Mouse (Mus musculus) cerebellum, adult 2 months (tissue): ENCODE results near the gene Zmat1. TPM values are rescaled to one million over a fixed set of nuclear protein-coding genes. Genes with fewer than 3 reads are reported as not detected.
"Not testable (repeated sequence)": the region's sequence is repeated elsewhere in the genome, so short reads cannot be mapped to it uniquely, and the experiment has no call there.

Experiments used
- DNase-seq, 2 experiments: peaks; one replicate each; pipeline ENCODE4 v3.0.0; 2021
- H3K27ac ChIP-seq: fragments of 200-500 bp; 2 replicates; pipeline ENCODE4 v1.5.1; 2012; ENCODE audit warnings: low read length, control low read depth, inconsistent platforms; ENCODE audit not compliant: insufficient read depth
- H3K27me3 ChIP-seq: fragments of 200-500 bp; 2 replicates; pipeline ENCODE4 v1.6.1; 2012; ENCODE audit warnings: inconsistent platforms, mild to moderate bottlenecking, low read length, moderate library complexity; ENCODE audit not compliant: control insufficient read depth, insufficient read depth
- H3K4me1 ChIP-seq: fragments of 200-500 bp; 2 replicates; pipeline ENCODE4 v1.6.1; 2011; ENCODE audit warnings: low read length; ENCODE audit not compliant: control insufficient read depth, insufficient read depth
- H3K4me3 ChIP-seq: fragments of 200-500 bp; replicated peaks from 2 replicates; pipeline ENCODE3; 2011; ENCODE audit warnings: mild to moderate bottlenecking, low read depth, low read length, control low read depth; ENCODE audit not compliant: insufficient read depth
- CTCF ChIP-seq: fragments of 200-500 bp; IDR thresholded peaks from 2 replicates; pipeline ENCODE4 v1.5.1; 2011; ENCODE audit warnings: low read depth, mild to moderate bottlenecking, control low read depth, low read length, moderate library complexity, borderline replicate concordance; ENCODE audit not compliant: insufficient read depth
- POLR2A ChIP-seq: fragments of 200-500 bp; IDR thresholded peaks from 2 replicates; pipeline ENCODE4 v1.6.1; 2011; ENCODE audit warnings: low read length, control low read depth, borderline replicate concordance; ENCODE audit not compliant: insufficient read depth
- WGBS: fragments of 180-500 bp; shearing (Covaris S2); methylation state at CpG from one replicate; pipeline ENCODE4 v1.1.7; 2018; 5-methylcytosine and 5-hydroxymethylcytosine counted together
- polyA plus RNA-seq: library from polyadenylated mRNA; depleted of rRNA; stranded (reverse); fragments of >200 nt; gene quantifications from 2 replicates; pipeline ENCODE4 v1.2.3, GENCODE M21; 2012; rRNA removed

Gene Zmat1
- 6.9 TPM in 2 replicates for polyA plus RNA-seq

DNA sequence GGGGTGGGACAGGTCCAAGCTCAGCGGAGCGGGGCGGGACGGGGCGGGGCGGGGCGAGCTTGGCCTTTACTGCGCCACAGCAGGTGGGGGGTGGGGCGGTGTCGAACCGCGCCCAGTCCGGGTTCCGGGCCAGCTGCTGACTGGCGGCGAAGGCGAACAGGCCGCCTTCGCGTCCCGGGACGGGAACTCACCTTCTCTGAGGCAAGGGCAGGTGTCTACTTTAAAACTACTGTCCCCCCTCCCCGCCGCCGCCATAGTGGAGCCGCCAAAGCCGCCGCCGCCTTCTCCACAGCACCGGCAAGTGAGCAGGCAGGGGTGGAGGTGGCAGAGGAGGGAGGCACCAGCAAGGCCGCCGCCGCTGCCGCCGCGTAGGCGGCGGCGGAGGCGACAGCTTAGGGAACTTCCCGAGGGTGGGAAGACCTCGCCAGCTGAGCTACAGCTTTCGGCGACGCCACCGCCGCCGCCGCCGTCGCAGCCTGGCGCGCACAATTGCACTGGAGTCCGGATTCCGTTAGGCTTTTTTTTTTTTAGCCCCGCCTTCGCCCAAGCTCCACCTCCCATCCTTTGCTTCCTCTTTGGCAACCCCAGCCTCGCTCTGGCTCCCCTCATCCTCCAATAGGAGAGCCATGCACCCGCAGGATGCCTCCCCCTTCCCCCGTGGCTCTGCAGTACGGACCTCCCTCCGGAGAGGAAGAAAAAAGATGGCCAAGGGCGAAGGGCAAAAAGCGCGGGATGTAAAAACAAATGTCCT lies at the start of gene Zmat1:
Zmat1 (minus strand) TSS at position 490 of the 751 bp plus-strand sequence.
- H3K27ac ChIP-seq: peak within 1 kb of the TSS; percentile 100
- no peaks in the 10 kb centered on the region for H3K27me3 ChIP-seq
- no peaks in the 10 kb centered on the region for H3K4me1 ChIP-seq
- peak; percentile 87 to 93 for DNase-seq
- 3% methylated on average over 53 of the region's 65 CpGs for WGBS
- H3K4me3 ChIP-seq: peak within 1 kb of the TSS; percentile 75
- TF ChIP-seq POLR2A (peak; percentile 54), CTCF (no peak)

DNA sequence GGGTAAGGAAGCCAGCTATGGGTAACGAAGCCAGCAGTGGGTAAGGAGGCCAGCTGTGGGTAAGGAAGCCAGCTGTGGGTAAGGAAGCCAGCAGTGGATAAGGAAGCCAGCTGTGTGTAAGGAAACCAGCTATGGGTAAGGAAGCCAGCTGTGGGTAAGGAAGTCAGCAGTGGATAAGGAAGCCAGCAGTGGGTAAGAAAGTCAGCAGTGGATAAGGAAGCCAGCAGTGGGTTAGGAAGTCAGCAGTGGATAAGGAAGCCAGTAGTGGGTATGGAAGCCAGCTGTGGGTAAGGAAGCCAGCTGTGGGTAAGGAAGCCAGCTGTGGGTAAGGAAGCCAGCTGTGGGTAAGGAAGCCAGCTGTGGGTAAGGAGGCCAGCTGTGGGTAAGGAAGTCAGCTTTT lies 44.9 kb upstream of the Zmat1 start:
- not testable (repeated sequence) for H3K27ac ChIP-seq, H3K4me1 ChIP-seq, H3K4me3 ChIP-seq, DNase-seq, H3K27me3 ChIP-seq
- WGBS: 70% methylated on average over 1 of the region's 1 CpGs

DNA sequence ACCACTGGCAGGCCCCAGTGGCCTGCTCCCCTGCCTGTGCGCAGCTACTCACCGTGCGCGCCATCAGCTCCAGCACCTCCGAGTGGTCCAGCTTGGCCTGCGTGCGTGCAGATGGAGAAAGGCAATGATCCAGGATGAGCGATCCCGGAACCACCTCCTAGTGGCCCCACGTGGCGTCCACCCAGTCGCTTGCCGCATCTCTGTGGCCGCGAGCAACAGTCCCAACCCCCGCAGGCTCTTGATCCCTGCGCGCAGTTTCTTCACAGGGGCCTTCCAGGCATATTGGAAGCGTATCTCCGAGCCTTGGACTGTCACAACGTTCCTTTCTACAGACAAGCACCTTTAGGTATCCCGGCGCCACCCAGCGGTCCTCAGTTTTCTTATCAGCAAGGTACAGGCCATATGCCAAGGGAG lies 27.0 kb upstream of the Zmat1 start:
- TF ChIP-seq CTCF (peak; percentile 35; the same call in 1 of the 2 replicates), POLR2A (0 out of 2 replicates have a peak, but pooled peaks have one; percentile 29)

DNA sequence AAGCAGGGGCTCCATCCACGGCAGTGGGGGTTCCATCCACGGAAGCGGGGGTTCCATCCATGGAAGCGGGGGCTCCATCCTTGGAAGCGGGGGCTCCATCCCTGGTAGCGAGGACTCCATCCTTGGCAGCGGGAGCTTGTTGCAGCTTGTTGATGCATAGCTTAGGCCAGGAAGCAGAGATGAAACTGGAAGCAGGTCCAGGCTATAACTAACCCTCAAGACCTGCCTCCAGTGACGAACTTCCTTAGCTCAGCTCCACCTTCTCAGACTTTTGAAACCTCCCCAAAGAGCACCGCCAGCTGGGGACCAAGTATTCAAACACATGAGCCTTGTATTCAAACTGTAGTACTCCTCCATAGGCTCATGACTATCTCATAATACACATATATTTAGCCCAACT lies 16.1 kb upstream of the Zmat1 start:
- H3K27ac ChIP-seq: no peak overlapping the region
- DNase-seq: no peak
- 90% methylated on average over 9 of the region's 9 CpGs for WGBS
- no peak overlapping the region for H3K4me3 ChIP-seq
- no peaks in the 10 kb centered on the region for H3K4me1 ChIP-seq
- H3K27me3 ChIP-seq: no peaks in the 10 kb centered on the region
- TF ChIP-seq POLR2A: no peak
- TF ChIP-seq CTCF: no peak

More for the DNA sequence above, 27.0 kb upstream of the Zmat1 start:
- Histone ChIP-seq H3K27me3 (no peaks in the 10 kb centered on the region), H3K4me3 (peak overlapping the region; percentile 64), H3K27ac (peak overlapping the region; percentile 32), H3K4me1 (no peaks in the 10 kb centered on the region)
- 6% methylated on average over 24 of the region's 24 CpGs for WGBS
- peak; percentile 69 to 72 for DNase-seq

DNA sequence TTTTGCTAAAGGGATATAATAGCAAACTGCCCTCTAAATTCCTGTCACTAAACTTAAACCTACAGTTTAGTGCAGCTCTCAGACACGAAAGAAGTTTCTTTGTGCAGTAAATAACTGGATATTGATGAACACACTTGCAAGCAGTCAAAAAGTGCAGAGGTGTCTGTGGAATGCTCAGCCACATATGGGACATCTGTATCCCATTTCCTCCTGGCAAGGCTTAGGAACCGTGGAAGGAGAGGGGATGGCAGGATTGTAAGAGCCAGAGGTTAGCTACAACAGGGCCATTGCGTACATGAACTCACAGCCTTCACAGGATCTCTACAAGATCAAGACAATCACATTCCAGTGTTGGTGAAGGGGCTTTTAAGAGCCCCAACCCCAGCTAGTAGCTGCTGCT lies 2.4 kb upstream of the Zmat1 start:
- DNase-seq: no peak
- Histone ChIP-seq H3K27ac (no peak overlapping the region), H3K4me1 (no peaks in the 10 kb centered on the region), H3K4me3 (no peak overlapping the region), H3K27me3 (no peaks in the 10 kb centered on the region)
- 63% methylated on average over 3 of the region's 3 CpGs for WGBS
- TF ChIP-seq CTCF (no peak), POLR2A (no peak)

DNA sequence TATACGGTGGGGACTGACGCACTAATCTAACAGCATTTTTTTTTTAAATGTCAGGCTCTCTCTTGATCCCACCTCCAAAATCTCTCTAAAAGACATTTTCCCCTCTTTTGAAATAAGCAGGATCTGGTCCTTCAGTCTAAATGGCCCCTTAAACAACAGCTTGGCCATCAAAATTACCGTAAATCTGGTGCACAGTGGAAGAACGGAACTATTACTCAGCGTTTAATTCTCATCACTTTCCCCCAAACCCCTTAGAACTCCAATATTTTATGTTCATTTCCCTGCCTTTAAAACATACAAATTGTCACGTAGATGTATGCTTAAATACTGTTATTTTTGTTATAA lies 434 bp upstream of the Zmat1 start:
- WGBS: 21% methylated on average over 6 of the region's 6 CpGs
- TF ChIP-seq CTCF: no peak
- no peak for TF ChIP-seq POLR2A
- no peak for DNase-seq
- no peaks in the 10 kb centered on the region for H3K27me3 ChIP-seq
- peak overlapping the region; percentile 75 for H3K4me3 ChIP-seq
- no peak overlapping the region for H3K27ac ChIP-seq
- no peaks in the 10 kb centered on the region for H3K4me1 ChIP-seq

DNA sequence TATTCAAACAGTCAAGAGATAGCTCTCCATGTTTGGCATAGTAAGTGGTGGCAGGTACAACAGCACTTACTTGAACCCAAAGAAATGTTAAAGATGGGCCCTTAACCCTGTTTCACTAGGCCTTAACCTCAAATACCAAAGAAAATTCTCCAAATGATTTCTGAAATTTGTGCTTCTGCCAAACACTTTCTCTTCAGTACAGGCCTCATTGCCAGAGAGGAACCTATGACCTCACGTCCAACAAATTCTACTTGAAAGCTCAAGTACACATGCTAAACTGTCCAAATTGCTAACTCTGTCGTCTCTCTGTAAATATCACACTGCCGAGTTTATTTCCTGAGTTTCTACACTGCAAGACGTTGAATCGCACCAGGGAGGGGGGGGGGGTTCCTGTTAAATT lies 988 bp downstream of the Zmat1 start:
- H3K4me3 ChIP-seq: peak overlapping the region; percentile 58
- DNase-seq: peak in 1 of 2 experiments; percentile 2
- H3K4me1 ChIP-seq: no peaks in the 10 kb centered on the region
- H3K27ac ChIP-seq: no peak overlapping the region
- WGBS: 16% methylated on average over 5 of the region's 5 CpGs
- TF ChIP-seq POLR2A (no peak), CTCF (no peak)
- H3K27me3 ChIP-seq: no peaks in the 10 kb centered on the region

DNA sequence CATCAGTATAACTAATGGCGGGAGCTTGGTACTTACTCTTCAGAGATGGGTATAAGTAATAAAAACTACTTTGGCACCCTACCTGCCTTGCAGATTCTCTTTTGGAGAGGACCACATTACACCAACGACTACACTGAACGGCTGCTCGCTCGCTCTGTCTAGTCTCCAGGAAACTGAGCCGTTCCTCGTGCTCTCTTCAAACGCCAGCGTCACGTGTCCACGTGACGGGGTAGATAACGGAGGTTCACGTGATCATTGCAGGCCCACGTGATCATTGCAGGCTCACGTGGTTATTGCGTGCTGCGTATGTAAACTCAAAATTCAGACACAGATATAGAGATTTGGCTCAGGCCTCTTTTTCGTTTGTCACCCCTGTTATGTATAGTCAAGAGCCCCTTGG lies 44.5 kb downstream of the Zmat1 start, which contains the start of gene Nxf2:
Nxf2 (minus strand) TSS at position 209 of the 400 bp plus-strand sequence.
- Histone ChIP-seq H3K27ac (no peak within 1 kb of the TSS), H3K27me3 (no peaks in the 10 kb centered on the region), H3K4me3 (peak within 1 kb of the TSS; percentile 41), H3K4me1 (no peaks in the 10 kb centered on the region)
- DNase-seq: no peak
- TF ChIP-seq CTCF: no peak
- 94% methylated on average over 19 of the region's 19 CpGs for WGBS
